In the genomic region with DNA sequence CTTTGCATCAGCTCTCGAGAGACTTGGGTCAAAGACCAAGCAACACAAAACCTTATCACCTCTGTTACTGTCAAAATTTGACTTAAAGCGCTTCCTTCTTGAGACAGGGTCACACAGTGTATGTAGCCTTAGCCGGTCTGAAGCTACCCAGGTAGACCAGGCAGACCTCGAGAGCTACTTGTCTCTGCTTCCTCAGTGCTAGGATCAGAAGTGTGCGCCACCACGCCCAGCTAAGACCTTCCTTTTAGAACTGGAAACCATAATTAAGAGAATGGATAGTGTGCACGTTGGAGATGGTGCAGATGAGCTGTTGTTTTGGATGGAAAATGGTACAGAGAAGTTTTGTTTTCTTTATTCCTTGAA, we compare ENCODE assay signal across 8 mouse cellular contexts. TPM values are rescaled to one million over a fixed set of nuclear protein-coding genes. Genes with fewer than 3 reads are reported as not detected.
DNase-seq lines count a peak whose midpoint lies in the region; ATAC-seq lines count a peak whose summit lies in the region.

No protein-coding gene starts in this region.

- H3K36me3 ChIP-seq in heart, embryonic 14.5 days (ENCODE audit: control insufficient read depth, insufficient read depth, low read length): 0 out of 2 replicates have a peak, but pooled peaks cover 3% of the 10 kb centered on the region
- H3K36me3 ChIP-seq in forebrain, embryonic 16.5 days (ENCODE audit: control insufficient read depth, insufficient read depth): no peaks in the 10 kb centered on the region
- H3K36me3 ChIP-seq in liver, embryonic 16.5 days (ENCODE audit: control insufficient read depth, insufficient read depth): no peaks in the 10 kb centered on the region

- H3K27ac ChIP-seq in heart, embryonic 14.5 days (replicated peaks in 1 of 2; ENCODE audit: control insufficient read depth in 1 of 2, insufficient read depth in 1 of 2, low read depth in 2 of 2, low read length in 2 of 2): peak overlapping the region; percentile 93 to 94
- peak overlapping the region; percentile 93 for H3K27ac ChIP-seq in forebrain, embryonic 16.5 days (ENCODE audit: low read length)
- H3K27ac ChIP-seq in liver, embryonic 16.5 days (ENCODE audit: low read length): peak overlapping the region; percentile 93

- 7% methylated on average over 7 of the region's 7 CpGs for WGBS in heart, embryonic 14.5 days
- WGBS in forebrain, embryonic 16.5 days: 3% methylated on average over 7 of the region's 7 CpGs
- WGBS in liver, embryonic 16.5 days (ENCODE audit: insufficient replicate concordance): 2% methylated on average over 7 of the region's 7 CpGs

- no peak for DNase-seq in heart, adult 9 months (ENCODE audit: low spot score in 2 of 2)
- peak; percentile 67 for DNase-seq in MEL-GATA-1-ER (ENCODE audit: extremely low read depth, low read depth)
- DNase-seq in yolk sac, embryonic 10.5 days (ENCODE audit: low spot score): no peak
- DNase-seq in urinary bladder, adult 2 months (ENCODE audit: low spot score): no peak
- DNase-seq in frontal cortex, adult 2 months (ENCODE audit: extremely low spot score in 1 of 2, low spot score in 1 of 2): no peak

- no peaks in the 10 kb centered on the region for H3K9me3 ChIP-seq in heart, embryonic 14.5 days (ENCODE audit: control insufficient read depth, low read length)
- H3K9me3 ChIP-seq in forebrain, embryonic 16.5 days (ENCODE audit: control insufficient read depth, low read length): no peaks in the 10 kb centered on the region
- no peaks in the 10 kb centered on the region for H3K9me3 ChIP-seq in liver, embryonic 16.5 days (replicated peaks; ENCODE audit: control insufficient read depth, low read length)

- peak overlapping the region; percentile 89 for H3K4me2 ChIP-seq in heart, embryonic 14.5 days (ENCODE audit: low read length)
- peak overlapping the region; percentile 96 for H3K4me2 ChIP-seq in forebrain, embryonic 16.5 days (ENCODE audit: low read length)
- peak overlapping the region; percentile 74 for H3K4me2 ChIP-seq in liver, embryonic 16.5 days (ENCODE audit: low read depth, low read length)

- peak overlapping the region; percentile 82 for H3K9ac ChIP-seq in heart, embryonic 14.5 days (ENCODE audit: low read length)
- H3K9ac ChIP-seq in forebrain, embryonic 16.5 days (replicated peaks; ENCODE audit: low read depth, low read length): peak overlapping the region; percentile 88
- H3K9ac ChIP-seq in liver, embryonic 16.5 days (ENCODE audit: low read depth, low read length): peak overlapping the region; percentile 90

- no peak for ATAC-seq in heart, embryonic 14.5 days (ENCODE audit: insufficient number of reproducible peaks, insufficient read depth, low FRiP score, low read depth)
- ATAC-seq in forebrain, embryonic 16.5 days: peak; percentile 53
- ATAC-seq in liver, embryonic 16.5 days (ENCODE audit: low read depth): peak; percentile 53

- no peaks in the 10 kb centered on the region for H3K27me3 ChIP-seq in heart, embryonic 14.5 days (ENCODE audit: control insufficient read depth, insufficient read depth, low read length)
- no peaks in the 10 kb centered on the region for H3K27me3 ChIP-seq in forebrain, embryonic 16.5 days (replicated peaks; ENCODE audit: control insufficient read depth, insufficient read depth, low read length)
- no peaks in the 10 kb centered on the region for H3K27me3 ChIP-seq in liver, embryonic 16.5 days (ENCODE audit: control insufficient read depth, insufficient read depth, low read depth, low read length)

- peak overlapping the region; percentile 72 to 75 for H3K4me3 ChIP-seq in heart, embryonic 14.5 days (ENCODE audit: control insufficient read depth in 1 of 2, insufficient read depth in 1 of 2, low read depth in 1 of 2, low read length in 2 of 2)
- peak overlapping the region; percentile 83 for H3K4me3 ChIP-seq in forebrain, embryonic 16.5 days (replicated peaks; ENCODE audit: low read length)
- peak overlapping the region; percentile 89 for H3K4me3 ChIP-seq in liver, embryonic 16.5 days (ENCODE audit: low read depth, low read length)

- peaks cover 7 to 17% of the 10 kb centered on the region in 2 experiments for H3K4me1 ChIP-seq in heart, embryonic 14.5 days (ENCODE audit: control insufficient read depth in 2 of 2, insufficient read depth in 2 of 2, low read length in 2 of 2)
- H3K4me1 ChIP-seq in forebrain, embryonic 16.5 days (replicated peaks; ENCODE audit: control insufficient read depth, insufficient read depth, low read length): peaks cover 21% of the 10 kb centered on the region
- H3K4me1 ChIP-seq in liver, embryonic 16.5 days (ENCODE audit: control insufficient read depth, low read depth, low read length): peaks cover 3% of the 10 kb centered on the region; the same call in 1 of the 2 replicates

RNA-seq across cellular contexts. Expression of gene Insig2, which starts 4.2 kb away (rescaled TPM):
- polyA plus RNA-seq in heart, embryonic 14.5 days (2014; fragmentation: Nextera tagmentation; extraction: Ambion mirVana): 25.0 and 30.7 TPM in 2 replicates
- 46.3 and 47.4 TPM in 2 replicates for polyA plus RNA-seq in forebrain, embryonic 16.5 days (2015; fragmentation: Nextera tagmentation; extraction: Ambion mirVana)
- 7.9 and 10.5 TPM in 2 replicates for polyA plus RNA-seq in liver, embryonic 16.5 days (2015; fragmentation: Nextera tagmentation; extraction: Ambion mirVana)
- polyA plus RNA-seq in urinary bladder, adult 2 months (2012; rRNA removed): 34.3 and 44.6 TPM in 2 replicates
- 52.9 and 55.3 TPM in 2 replicates for polyA plus RNA-seq in frontal cortex, adult 2 months (2012; rRNA removed)
